Mouse (Mus musculus) spleen, adult 12 weeks (tissue): ENCODE results near the gene Baiap3.
A peak's percentile ranks its signal among the peaks of the same experiment; 100 is the strongest.
"Not testable (repeated sequence)": the region's sequence is repeated elsewhere in the genome, so short reads cannot be mapped to it uniquely, and the experiment has no call there.

ENCODE experiments used
- DNase-seq: peaks from one replicate; pipeline ENCODE4 v3.0.0; 2022; ENCODE audit warnings: low spot score

Baiap3 gene

GRCm38 (mm10) chr17:25248033-25248750 lies 8.0 kb downstream of the Baiap3 start:
- DNase-seq: no peak

GRCm38 (mm10) chr17:25244239-25244638 lies 11.9 kb downstream of the Baiap3 start:
- no peak for DNase-seq

DNA sequence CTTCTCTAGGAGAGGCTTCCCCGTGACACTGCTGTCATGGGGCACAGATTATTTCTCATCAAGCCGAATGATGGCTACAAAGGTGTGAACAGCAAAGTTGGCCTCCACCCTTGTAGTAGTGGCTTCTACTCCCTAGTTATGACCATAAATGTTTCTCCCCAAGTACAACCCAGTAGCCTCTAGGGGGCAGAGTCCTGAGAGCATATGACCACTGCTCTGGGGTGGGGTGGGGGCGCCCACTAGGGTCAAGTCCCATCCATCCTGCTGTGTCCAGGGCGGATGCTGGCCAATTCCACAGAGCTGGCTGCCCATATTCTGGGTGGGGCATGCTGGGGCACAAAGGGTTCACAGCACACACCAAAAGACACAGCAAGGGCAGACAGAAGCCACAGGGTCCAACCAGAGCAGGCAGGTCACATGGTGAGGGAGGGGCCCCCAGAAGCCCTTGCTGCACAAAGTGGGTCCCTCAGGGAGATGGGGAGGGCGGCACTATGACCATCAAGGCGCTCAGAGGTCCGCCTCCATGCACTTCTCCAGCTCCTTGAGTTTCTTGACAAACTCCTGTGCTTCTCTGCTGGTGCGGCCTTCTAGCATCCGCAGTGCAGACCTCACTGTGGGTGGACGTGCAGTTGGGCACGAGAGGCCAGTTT lies 12.9 kb downstream of the Baiap3 start:
- DNase-seq: no peak

DNA sequence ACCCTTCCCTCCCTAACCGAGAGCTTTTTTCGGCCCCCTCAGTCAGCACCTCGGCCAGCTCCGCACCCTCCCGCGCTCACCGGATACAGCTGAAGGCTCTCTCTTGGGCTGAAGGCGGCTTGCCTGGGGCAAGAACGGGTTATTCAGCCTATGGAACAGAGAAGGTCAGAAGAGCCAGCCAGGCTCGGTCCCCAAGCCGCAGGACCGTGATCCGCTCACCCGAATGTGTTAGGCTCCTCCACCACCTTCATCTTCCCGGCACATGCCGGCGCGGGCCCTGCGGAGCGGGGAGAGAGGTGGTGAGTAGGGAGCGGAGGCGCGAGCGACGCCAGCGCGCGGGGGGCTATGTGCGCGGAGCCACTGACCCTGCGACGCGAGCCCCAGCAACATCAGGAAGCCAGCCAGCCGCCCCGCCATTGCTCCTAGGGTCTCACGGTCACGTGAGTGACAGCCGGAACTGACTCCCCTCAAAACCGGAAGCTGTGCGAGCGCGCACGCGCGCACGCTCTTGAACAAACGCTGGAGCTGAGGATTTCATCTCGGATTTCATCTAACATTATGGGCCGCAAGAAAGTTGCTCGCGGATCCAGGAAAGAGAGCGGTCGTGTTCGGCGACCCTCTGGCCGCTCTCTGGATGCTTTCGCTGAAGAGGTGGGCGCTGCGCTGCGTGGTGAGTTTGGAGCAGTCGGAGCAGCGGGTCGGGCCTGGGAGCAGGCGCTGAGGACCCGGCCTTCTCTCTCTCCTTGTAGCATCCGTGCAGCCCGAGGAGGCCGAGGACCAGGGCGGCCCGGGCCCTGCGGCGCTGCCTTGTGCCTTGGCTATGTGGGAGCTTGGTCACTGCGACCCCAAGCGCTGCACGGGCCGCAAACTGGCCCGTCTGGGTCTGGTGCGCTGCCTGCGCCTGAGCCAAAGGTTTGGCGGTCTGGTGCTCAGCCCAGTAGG lies 16.2 kb downstream of the Baiap3 start, which contains the start of the genes Gnptg and Tsr3:
Gene Gnptg (minus strand): TSS at position 430 of the 942 bp plus-strand sequence.
Gene Tsr3 (plus strand): TSS at position 476 of the 942 bp plus-strand sequence.
- peak; percentile 70 for DNase-seq

DNA sequence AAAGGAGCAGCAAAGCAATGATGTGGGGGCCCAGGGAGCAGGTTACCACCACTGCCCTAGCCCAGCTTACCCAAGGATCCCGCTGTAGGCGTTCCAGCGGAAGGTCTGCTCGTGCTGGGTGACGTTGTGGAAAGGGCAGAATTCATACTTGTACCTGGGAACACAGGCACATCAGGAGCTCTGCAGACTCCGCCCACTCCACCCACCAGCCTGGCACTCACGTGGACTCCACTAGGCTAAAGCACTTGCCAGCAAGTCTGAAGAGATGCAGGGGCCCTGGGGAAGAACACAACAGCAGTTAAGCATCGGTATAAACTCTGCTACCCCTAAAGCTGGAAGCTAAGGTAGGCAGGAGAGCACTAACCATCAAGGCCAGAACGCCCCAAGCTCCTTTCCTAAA lies 20.5 kb downstream of the Baiap3 start:
- no peak for DNase-seq

GRCm38 (mm10) chr17:25231621-25232020 lies 24.5 kb downstream of the Baiap3 start:
- DNase-seq: not testable (repeated sequence)

DNA sequence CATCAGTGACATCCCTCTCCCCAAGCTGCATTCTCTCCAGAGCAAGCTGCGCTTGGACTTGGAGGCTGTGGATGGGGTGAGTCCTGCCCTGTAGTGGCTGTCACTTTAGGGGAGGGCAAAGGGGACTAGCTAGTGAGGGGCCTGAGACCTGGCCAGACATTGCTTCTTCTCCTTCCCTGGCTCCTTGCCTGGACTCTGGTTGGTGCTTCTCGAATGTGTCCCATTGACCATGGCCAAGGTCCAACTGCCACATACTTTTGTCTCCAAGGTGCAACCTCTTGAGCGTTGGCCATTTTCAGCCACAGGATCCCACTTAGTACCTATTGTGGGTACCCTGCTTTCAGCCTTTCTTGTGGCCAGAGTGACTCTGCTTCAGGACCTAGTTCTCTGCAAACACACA lies 25.5 kb downstream of the Baiap3 start:
- no peak for DNase-seq

DNA sequence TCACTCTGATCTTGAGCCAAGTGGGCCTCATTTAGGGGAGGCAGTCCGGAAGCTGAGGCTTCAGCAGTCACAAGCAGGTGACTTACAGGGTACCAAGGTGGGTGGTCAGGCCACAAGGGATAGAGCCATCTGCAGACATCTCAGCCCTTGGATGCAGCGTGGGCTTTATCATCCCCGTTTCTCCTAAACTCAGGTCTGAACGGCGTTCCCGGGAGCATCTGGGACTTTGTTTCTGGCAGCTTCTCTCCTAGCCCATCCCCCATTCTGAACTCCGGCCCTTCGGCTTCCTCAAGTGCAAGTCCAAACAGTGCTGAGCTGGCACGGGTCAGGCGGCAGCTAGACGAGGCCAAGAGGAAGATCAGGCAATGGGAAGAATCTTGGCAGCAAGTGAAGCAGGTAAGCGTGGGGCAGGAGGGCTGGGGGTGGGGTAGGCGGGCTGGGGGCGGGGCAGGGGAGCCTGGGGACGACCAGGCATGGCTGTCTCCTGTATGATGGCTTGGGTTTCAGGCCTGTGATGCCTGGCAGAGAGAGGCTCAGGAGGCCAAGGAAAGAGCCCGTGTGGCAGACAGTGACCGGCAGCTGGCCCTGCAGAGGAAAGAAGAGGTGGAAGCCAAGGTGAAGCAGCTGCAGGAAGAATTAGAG lies 26.0 kb downstream of the Baiap3 start:
- DNase-seq: not testable (repeated sequence)

GRCm38 (mm10) chr17:25227991-25228390 lies 28.2 kb downstream of the Baiap3 start:
- DNase-seq: no peak

GRCm38 (mm10) chr17:25225659-25226058 lies 30.5 kb downstream of the Baiap3 start:
- no peak for DNase-seq

DNA sequence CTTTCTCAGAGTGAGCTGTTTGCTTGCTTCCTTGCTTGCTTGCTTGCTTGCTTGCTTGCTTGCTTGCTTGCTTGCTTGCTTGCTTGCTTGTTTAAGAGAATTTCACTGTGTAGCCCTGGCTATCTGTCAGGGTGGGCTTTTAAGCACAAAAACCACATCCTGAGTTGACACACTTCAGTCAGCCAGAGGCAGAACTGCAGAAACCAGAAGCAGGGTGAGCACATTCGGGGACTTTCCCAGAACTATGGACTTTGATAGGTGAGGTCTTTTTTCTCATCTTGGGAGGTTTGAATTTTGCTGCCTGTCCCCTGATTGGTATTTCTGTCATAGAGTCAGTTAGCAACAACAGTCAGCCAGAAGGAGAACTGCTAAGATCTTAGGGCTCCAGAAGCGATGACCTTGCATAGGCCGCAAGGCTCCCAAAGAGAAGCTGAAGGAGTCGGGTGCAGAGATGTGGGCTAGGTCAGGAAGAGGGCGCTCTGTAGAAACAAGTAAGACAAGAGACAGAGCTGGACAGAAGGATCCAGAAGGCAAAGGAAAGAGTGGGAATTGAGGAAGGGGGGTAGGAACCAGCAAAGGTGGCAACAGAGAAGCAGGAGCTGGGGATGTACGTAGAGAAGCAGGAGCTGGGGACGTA lies 31.5 kb downstream of the Baiap3 start:
- DNase-seq: no peak

DNA sequence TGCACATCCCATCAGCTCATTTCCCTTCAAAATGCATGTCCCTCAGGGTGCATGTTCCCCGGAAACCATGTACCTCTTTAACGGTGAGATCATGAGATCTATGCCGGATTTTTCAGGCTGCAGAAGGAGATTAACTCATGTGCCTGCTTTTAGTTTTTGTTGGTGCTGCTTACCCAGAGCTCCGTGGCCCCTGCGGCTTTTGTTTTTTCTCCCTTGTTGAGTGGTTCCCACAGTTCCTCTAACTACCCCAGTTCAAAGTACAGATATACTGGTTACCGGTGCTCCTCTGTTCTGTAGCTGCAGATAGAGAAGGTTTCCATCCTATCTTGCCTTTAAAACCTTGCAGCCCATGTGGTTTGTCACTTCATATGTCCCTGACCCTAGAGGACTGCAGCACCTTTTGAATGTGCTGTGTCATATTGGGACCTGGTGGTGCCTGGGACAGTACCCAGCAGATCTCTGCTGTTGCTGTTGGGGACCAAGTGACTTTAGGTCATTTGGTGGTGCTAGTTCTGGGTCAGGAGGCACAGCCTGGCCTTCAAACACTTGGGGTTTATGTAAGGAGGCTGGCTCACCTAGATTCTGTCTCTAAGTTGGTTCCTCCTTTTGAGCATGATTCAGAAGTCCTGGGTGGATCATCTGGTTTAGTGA lies 33.1 kb downstream of the Baiap3 start:
- no peak for DNase-seq

DNA sequence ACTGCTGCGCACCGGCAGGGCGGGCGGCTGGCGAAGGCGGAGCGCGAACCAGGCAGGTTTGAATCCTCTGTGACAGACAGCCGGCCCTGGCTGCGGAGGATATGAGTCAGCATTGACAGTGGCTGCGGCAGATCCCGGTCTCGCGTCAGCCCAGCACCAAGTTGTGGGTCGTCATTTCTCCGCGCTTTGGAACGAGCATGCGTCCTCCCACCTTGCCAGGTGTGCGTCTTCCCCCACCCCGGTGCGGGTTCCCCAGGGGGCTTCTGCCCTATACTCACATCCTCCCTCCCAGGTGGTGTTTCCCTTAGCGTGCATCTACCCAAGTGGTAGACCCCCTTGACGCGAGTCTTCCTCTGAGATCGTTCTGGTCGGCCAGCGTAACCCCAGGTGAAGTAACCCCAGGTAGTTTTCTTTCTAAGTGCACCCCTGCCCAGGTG lies 33.6 kb downstream of the Baiap3 start:
- DNase-seq: not testable (repeated sequence)

- peak; percentile 30 for DNase-seq
Measured at GRCm38 (mm10) chr17:25221821-25222503, 34.2 kb downstream of the Baiap3 start.

- no peak for DNase-seq
Measured at GRCm38 (mm10) chr17:25220746-25221145, 35.4 kb downstream of the Baiap3 start.

- no peak for DNase-seq
Measured at GRCm38 (mm10) chr17:25219492-25220295, 36.5 kb downstream of the Baiap3 start.

DNA sequence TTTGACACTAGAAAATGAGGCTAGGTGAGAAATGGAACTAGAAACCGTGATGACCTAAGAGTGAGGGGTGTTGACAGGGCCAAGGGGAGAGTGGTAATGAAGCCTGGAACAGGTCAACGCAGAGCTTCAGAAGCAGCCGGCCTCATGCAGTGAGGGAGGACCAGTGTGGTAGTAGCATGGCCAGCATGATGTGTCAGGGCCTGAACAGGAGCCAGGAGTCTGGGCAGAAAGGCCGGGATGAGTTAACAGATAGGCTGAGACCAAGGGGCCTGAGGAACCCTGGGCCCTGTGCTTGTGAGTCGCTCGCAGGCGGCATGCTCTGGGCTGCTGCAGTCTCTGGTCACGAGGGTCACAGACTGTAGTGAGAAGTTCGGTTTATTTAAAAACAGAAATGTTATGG lies 37.2 kb downstream of the Baiap3 start:
- no peak for DNase-seq

- DNase-seq: no peak
Measured at GRCm38 (mm10) chr17:25215431-25215830, 40.7 kb downstream of the Baiap3 start.

- DNase-seq: no peak
Measured at GRCm38 (mm10) chr17:25211705-25212104, 44.5 kb downstream of the Baiap3 start.
